Mouse (Mus musculus) cerebral cortex, adult 2 months (tissue): Measurements from ENCODE around the gene Galnt11.

Experiments
- WGBS: fragments of 180-500 bp; shearing (Covaris S2); methylation state at CpG from one replicate; pipeline ENCODE4 v1.1.7; 2018; 5-methylcytosine and 5-hydroxymethylcytosine counted together

The Galnt11 gene

DNA sequence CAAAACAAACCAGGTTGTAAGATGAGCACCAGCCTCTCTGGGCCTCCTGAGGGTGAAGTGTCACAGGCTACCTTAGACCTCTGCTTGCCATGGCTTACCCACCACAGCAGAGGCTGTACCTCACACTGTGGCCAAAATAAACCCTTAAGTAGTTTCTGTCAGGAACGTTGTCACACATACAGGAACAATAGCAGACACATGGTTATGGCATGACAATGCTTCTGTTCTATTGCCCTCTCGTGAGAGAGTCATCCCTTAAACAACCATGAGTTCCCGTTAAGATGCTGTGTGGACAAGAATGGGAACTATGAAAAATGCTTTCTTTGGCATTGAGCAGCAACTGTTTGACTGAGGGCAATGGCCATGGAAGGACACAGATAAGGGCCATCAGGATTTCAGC is at the start of gene Galnt11:
Gene Galnt11, plus strand, starts transcription at position 301 of the 400 bp plus-strand sequence.
- WGBS, result 74% methylated on average over 3 of the region's 3 CpGs

DNA sequence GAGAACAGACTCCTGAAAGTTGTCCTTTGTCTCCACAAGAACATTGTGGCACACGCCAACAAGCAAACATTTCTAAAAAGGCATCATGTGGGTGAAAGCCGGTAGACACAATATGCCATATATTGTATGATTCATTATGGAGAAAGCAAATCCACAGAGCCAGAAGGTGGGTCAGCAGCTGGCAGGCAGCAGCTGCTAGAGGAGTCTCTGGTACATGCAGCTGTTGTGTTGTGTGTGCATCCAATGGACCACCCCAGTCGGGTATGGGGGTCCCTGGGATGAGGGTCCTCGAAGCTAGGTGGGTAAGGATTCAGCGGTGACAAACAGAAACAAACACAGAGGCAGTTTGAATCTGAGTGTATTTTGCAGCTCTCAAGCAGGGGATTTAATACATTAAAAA is 43.8 kb upstream of the Galnt11 start:
- WGBS, result 75% methylated on average over 5 of the region's 5 CpGs

DNA sequence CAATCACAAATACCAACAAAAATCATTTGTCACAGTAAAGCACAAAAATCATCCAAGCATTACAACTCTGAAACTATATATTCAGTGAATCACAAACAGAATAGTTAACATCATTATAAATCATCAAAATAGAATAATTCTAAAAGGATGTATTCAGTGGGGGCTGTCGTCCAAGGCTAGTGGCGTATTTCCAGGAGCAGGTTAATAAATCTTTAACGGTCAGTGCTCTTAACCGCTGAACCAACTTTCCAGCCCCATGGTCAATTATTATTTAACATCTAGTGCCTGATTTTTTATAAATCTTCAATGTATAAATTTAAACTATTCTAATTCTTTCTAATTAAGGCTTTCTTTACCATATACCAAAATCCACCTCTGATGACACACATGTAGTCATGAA is 43.2 kb upstream of the Galnt11 start:
- 97% methylated on average over 4 of the region's 4 CpGs for WGBS

DNA sequence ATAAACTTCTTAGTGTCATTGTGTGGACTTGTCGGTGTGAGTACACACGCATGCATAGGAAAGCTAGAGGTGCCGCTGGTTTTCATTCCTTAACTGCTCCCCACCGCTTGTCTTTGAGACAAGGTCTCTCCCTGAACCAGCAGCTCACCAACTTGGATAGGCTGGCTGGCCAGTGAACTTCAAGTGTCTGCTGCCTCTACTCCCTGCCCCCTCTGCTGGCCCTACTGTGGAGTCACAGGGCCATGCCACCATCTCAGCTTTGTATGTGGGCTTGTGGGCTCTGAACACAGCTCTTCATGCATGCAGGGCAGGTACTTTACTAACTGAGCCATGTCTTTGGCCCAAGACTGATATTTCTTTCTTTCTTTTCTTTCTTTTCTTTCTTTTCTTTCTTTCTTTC is 42.4 kb upstream of the Galnt11 start:
- 97% methylated on average over 4 of the region's 4 CpGs for WGBS

DNA sequence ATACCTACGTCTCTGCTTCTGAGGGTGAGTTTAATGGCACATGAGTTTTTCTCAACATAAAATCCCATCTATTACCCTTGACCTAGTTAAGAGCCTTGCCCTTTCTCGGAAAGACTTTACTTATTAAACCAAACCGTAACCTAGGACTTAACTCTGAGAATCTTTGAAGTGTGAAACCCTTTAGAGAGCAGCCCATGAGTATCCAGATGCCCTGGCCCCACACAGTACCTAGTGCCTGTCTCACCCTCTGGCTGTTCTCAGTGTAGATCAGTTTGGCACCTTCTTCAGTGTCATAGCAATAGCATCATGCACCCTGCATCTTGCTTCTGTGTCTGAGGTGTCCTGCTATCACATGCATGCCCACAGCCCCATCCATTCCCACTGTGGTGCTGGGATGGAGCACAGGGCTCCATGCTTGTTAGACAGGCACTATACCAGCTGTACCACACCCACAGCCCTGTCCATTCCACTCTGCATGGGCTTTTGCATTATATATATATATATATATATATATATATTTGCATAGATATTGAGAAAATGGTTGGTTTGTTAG is 41.7 kb upstream of the Galnt11 start:
- 95% methylated on average over 3 of the region's 3 CpGs for WGBS

DNA sequence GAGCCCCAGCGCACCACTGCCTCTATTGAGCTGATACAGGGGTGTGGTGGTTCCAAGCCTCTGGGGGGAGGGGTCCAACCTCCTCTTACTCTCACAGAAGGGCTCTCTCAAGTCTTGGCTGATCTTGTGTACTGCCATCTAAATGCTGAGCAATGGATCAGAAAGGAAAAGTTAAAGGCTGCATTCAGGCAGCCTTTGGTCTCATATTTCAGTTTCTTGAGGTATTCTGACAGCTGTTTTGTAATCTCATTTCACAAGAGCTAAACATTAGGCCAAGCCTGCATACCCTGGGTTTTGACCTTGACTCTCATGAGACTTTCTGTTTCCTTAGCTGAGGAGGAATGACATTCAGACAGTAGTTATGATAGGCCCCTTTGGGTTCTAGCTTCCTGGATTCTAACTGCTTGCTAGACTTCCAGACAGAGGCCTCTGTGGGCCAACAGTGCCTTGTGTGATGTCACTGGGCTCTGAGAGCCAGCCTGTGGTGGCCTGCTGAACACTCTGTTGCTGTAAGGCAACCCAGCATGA is 40.6 kb upstream of the Galnt11 start, which contains the start of gene Galntl5:
Gene Galntl5, plus strand, starts transcription at position 457 of the 528 bp plus-strand sequence.
- 87% methylated on average over 1 of the region's 1 CpGs for WGBS

DNA sequence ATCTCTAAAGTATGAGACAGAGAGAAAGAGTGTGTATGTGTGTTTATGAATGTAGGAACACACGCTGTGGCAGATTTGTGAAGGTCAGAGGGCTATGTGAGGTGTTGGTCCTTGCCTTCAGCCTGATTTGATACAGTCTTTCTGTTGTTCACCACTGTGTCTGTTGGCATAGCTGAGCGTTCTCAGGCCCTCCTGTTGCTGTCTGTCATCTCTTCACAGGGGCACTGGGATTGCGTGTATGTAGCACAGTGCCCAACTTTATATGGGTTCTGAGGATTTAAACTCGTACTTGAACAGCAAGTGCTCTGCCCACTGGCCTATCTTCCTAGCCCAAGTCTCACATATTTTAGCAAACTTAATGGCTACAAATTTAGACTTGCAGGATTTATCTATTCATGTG is 38.1 kb upstream of the Galnt11 start:
- WGBS, result 82% methylated on average over 4 of the region's 4 CpGs

DNA sequence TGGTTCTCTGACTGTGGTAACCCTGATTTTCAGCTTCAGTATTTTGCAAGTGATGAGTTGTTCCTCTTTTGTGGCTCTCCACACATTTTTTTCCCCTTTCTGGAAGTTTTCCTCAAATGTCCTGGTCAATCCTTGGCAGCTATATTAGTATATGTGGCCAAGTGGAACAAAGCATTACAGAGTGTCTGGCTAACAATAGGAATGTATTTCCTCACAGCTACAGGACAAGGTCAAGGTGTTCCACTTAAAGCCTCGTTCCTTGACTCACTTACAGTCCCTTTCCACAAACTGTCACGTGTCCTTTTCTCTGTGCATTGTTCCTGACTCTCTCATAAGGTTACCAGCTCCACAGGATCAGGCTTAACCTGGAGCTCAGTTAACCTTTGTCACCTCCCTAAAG is 37.1 kb upstream of the Galnt11 start:
- 57% methylated on average over 2 of the region's 2 CpGs for WGBS

DNA sequence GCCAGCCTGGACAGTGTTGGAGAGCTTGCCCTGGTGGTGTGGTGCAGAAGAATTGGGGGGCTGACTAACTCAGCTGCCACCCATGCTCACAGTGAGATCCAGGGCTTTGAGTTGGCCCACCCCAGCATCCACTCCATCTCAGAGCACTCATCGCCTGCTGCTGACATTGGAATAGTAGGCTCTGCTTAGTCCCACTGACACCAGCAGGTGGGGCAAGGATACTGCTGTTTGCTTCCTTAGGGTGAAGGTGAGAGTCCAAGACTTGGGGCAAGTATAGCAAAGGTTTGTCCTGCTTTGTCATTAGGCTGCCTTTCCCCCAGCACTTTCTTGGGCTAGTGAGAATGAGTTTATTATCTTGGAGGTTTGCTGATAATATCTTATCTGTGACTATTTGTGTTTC is 32.9 kb upstream of the Galnt11 start:
- 59% methylated on average over 1 of the region's 1 CpGs for WGBS

DNA sequence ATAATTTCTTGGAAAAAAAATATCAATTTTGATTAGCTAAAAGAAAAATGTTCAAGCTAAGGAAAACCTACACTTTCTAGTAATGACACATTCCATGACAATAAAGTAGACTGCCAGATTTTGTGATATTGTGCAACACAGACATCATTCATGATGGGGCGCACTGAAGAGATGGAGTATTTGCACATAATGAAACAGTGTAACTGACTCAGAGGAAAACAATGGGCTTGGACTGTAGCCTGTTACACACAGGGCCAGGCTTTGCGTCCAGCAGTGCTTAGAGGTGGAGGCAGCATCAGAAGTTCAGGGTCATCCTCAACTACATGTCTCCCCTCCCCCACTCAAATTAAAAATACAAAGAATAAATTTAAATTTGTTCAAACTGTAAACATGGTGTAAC is 31.2 kb upstream of the Galnt11 start:
- 82% methylated on average over 2 of the region's 2 CpGs for WGBS

DNA sequence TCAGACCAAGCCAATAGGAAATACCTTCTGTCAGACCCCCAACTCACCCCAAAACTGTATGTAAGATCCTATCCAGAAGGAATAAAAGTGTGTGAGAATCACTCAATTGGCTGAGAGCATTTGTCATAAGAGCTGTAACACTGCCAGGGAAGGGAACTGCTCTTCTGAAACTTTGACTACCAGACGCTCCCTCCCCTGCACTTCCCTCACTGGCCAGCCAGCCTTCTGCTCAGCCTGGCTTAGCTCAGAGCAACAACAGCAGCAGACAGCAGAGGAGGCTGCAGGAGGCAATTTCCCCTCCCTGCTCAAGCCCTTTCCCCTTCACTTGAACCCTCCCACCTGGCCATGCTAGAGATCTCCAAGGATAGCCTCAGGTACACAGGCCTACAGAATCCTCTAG is 9.8 kb upstream of the Galnt11 start:
- WGBS, result 56% methylated on average over 1 of the region's 1 CpGs

DNA sequence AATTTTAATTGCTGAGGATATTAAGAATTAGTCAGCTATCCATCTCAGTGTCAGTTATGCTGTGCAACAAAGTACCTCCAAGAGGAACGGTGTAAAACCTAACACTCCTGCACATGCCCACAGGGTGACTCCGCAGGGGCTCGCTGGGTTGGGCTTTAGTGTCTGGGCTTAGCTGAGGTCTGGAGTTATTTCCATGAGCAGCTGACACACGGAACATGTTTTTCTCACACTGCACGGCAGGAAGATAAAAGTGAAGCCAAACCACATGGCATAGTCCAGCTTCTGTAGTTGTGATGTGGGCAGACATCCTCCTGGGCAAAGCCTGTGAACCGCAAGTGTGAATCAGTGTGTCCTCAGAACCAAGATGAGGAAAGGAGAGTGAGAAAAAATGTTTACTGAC is 6.7 kb upstream of the Galnt11 start:
- WGBS, result 54% methylated on average over 6 of the region's 6 CpGs

DNA sequence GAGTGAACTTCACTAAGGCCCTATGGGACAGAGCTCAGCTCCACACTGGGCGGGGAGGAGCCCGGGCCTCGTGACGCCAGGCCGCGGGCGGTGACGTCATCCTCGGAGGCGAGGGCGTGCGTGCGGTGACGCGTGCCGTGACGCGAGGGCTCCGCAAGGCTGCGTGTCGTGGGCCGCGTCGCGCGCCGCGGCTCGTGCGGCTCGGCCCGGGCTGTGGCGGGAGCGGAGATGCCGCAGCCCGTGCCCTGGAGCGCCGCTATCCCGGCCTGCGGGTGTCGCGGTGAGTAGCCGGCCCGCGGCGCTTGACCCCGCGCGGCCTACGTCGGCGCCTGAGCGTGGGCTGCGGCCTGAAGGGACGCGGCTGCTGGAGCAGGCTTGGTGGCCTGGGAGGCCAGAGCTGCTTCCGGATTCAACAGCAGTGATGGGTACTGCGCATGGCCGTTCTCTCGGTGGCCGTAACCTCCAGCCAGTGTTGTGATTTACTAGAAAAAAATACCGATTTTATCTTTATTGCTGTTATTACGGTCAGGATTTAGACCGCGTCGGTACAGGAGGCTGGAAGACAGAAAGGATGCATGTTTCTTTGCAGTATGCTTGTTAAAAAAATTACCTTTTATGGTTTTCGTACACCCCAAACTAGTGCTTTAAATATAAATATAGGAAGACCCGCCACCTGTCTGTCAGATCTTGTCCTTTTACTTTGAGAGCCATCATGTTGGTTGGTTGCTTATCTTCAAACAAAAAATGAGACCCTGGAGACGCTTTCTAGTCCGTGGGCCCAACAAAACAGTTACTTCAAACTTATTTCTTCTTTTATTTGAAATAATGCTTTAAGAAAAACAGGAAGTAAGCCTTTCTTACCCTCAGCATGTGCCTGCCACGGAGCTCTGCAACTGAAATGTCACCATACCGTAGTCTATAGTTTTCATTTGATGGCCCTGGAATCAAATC is 1.3 kb downstream of the Galnt11 start, which contains the start of gene E130116L18Rik:
Gene E130116L18Rik, minus strand, starts transcription at position 402 of the 951 bp plus-strand sequence.
- 1% methylated on average over 72 of the region's 72 CpGs for WGBS

DNA sequence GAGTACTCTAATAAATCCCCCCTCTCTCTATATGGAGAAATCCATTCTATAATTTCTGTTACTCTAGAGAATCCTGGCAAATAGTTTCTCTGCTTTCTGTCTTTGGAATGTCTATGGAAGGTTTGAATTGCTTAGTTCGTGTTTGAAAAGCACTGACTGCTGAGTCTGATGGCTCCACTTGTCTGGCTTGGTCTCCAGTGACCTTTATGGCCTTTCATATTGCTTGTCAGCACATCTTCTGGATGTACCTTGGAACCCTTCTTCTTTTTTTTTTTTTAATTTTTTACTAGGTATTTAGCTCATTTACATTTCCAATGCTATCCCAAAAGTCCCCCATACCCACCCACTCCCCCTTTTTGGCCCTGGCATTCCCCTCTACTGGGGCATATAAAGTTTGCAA is 2.7 kb downstream of the Galnt11 start:
- WGBS, result 95% methylated on average over 1 of the region's 1 CpGs

DNA sequence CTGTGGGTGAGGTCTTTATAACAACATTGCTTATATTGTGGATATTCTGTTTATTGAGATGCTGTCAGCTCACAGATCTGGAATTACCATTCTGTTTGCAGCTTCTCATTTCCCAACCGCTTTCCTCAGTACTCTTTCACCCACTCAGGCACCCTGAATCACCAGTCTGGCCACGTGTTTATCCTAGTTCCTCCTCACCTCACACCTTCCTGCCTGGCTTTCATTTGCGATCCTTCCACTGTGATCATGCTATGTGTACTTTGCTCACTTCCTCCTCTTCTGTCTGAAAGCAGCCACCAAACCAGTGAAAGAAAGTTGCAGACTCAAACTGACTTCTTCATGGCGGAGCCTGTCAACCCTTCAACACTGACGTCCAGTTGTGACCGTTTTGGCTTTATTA is 21.4 kb downstream of the Galnt11 start:
- 73% methylated on average over 6 of the region's 6 CpGs for WGBS

DNA sequence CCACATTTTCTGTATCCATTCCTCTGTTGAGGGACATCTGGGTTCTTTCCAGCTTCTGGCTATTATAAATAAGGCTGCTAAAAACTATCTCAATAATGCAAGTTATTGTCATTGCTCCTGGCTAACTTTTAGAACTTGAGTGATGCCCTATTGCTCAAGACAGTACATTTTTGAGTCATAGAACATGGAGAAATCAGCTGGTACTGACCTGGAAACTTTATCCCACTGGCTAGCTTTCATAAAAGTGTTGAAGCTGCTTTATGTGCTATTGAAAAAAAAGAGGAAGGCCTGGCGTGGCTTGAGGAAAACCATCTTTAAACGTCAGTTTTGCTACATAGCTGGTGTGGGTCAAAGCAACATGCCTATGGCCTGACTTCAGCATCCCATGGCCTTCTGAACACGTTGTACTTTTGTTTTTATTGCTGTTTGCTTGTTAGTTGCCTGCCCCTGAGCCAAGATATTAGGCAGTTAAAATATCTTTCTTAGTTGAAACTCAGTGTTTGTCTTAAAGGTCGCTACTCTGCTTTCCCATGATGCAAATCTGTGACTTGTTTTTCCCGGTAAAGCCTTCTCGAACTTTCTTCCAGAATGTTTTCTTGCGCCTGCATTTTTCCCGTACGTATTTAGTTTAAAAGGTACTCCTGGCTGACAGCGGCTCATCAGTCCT is 24.2 kb downstream of the Galnt11 start:
- WGBS, result 88% methylated on average over 10 of the region's 10 CpGs

DNA sequence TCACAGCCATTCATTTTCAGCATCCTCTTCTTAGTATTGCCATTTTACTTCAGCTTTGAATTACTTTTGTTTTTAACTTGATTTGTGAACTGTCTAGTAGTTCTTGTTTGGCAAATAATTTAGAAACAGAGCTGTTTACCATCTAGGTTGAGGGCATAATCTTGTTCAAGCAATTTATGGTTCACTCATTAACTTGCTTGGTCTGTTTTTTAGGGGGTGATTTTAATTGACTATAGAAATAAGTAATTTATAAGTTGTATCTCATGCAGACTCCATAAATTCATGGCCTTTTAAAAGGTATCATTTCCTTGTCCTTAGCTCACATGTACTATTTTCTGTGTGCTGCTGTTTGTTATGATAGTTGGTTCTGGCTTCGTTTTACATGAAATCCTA is 24.8 kb downstream of the Galnt11 start:
- 48% methylated on average over 1 of the region's 1 CpGs for whole genome bisulfite sequencing

DNA sequence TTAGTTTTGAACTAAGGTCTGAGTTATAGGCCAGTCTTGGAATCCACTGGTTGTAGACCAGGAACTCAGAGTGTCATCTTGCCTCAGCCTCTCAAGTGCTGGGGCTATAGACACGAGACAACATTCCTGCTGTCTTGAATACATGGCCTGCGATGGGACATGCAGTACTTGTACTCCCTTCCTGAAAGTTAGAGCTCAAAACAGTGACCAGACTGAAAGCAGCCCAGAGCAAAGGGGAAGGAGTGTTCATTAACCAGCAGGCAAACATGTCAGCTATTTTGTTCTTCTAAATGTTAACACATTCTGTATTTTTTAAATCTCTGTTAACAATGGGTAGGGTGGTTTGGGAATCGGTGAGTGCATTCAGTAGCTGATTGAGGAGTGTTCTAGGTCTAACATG is 25.3 kb downstream of the Galnt11 start:
- 78% methylated on average over 3 of the region's 3 CpGs for WGBS

DNA sequence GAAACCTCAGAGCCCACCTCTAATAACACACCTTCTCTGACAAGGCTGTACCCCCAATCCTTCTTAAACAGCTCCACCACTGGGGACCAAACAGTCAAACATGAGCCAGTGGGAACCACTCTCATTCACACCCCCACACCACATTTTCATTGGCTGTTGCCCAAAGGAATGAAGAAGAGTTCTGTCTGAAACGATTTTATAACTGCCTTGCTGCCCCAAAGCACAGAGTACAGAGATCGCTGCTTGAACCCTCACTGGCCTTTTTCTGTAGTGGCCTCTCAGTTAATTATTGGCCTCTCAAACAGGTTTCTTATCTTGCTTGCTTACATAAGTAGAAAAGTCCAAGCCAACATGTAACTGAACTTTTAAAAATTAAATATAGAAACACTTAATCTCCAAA is 30.7 kb downstream of the Galnt11 start:
- WGBS, result 42% methylated on average over 2 of the region's 2 CpGs

DNA sequence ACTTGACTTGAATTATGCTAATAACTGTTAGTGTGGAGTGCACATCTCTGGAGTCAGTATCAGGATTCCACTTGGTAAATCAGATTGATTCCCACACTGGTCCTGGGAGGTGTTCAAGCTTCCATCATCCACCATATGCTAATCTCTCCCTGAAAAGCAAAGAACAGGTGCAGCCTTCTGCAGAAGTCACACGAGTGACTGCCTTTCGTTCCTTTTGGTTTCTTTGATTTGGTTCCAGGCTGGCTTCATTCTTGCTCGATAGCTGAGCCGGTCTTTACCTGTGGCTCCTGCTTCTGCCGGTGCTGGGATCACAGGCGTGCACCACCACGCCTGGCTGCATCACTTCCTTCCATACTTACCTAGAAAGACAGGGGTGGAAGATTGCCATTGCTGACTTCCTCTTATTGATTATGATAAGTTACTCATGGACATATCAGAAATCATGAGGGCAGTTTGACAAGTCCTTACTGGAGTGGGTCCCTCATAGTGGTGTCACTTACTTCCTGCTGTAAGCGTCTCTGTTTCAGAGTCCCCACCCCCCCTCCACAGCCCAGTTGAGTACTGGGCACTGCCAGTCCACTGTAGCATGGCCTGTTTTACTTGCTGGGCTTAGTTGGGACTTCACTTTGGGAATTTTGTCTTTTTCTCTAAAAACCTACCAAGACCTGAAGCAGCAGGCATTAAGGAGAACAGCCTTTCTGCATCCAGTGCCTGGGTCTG is 31.3 kb downstream of the Galnt11 start:
- WGBS, result 81% methylated on average over 8 of the region's 8 CpGs

DNA sequence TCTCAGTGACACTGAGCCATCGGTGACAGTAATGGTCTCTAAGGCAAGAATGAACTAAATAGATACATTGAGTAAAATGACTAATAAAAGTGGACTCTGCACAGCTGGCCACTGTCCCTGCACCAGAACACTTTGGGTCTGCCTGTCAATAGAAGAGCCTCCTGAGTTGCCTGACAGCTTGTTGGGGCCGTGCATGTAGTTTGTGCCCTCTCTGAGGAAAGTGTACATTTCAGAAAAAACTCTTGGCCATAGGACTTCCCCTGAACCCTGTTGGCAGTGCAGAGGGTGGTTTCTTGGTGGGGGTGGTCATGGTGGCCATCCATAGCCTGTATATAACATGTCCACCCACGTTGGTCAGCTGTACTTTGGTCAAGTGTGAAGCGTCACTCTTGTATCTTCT is 32.8 kb downstream of the Galnt11 start:
- 96% methylated on average over 4 of the region's 4 CpGs for WGBS

DNA sequence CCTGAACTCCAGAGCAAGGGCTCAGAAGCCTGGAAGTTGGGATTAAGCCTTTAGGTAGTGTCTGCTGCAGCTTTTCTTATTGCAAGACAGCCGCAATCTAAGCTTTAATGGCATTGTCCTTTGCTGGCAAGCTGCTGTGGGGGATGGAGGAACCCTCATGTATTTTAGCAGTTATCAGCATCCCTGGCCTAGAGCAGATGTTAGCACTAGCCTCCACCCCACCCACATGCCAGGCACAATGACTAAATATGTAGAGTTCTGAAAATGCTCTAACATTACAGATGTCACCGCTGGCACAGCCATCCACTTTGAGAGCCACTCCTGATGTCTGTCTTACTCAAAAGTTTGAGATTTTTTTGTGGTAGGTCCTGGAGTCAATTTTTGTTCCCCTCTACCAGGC is 35.0 kb downstream of the Galnt11 start:
- WGBS, result 59% methylated on average over 2 of the region's 2 CpGs
